Mouse (Mus musculus) embryonic fibroblast, embryonic 13.5 days (primary cell): ENCODE data around the gene Micall1.

Experiments used
- CTCF ChIP-seq: IDR thresholded peaks from 2 replicates; pipeline ENCODE4 v1.5.1; 2011; ENCODE audit warnings: mild to moderate bottlenecking, control low read depth, low read length, moderate library complexity, borderline replicate concordance; ENCODE audit not compliant: insufficient read depth
- POLR2A ChIP-seq: IDR thresholded peaks from 2 replicates; pipeline ENCODE4 v1.6.1; 2011; ENCODE audit warnings: low read depth, mild to moderate bottlenecking, control low read depth, low read length, moderate library complexity

- TF ChIP-seq POLR2A (no peak), CTCF (no peak)
These were observed 8.3 kb upstream of the Micall1 start for GRCm38 (mm10) chr15:79100391-79100790.
